Mouse (Mus musculus) CH12.LX (cell line): ENCODE results near the gene Zfp697. TPM values are rescaled to one million over a fixed set of nuclear protein-coding genes. Genes with fewer than 3 reads are reported as not detected.

Experiments
- DNase-seq: peaks from one replicate; pipeline ENCODE4 v3.0.0-alpha.2; 2013; ENCODE audit errors: extremely low read depth
- H3K27ac ChIP-seq: 2 replicates; pipeline ENCODE4 v1.5.1; 2012; ENCODE audit warnings: low read depth, mild to moderate bottlenecking, control low read depth, moderate library complexity; ENCODE audit not compliant: insufficient read depth
- H3K27me3 ChIP-seq: replicated peaks from 2 replicates; pipeline ENCODE3; 2012; ENCODE audit warnings: inconsistent platforms
- H3K36me3 ChIP-seq, 2 experiments: replicated peaks in 1 of 2; 2 replicates each; pipeline versions ENCODE3 to v1.6.1; 2012; ENCODE audit warnings: inconsistent platforms in 1 of 2, low read length in 1 of 2, mild to moderate bottlenecking in 1 of 2, mixed read lengths in 1 of 2, moderate library complexity in 1 of 2; ENCODE audit not compliant: control insufficient read depth in 1 of 2, insufficient read depth in 1 of 2
- H3K4me1 ChIP-seq, 2 experiments: 2 replicates each; pipeline ENCODE4 v1.6.1; 2012; ENCODE audit warnings: inconsistent platforms in 1 of 2, moderate library complexity in 1 of 2; ENCODE audit not compliant: insufficient read depth in 2 of 2, control insufficient read depth in 1 of 2
- H3K4me2 ChIP-seq: 2 replicates; pipeline ENCODE4 v1.6.1; 2012; ENCODE audit warnings: low read depth, mild to moderate bottlenecking, control low read depth; ENCODE audit not compliant: poor library complexity, insufficient read depth, severe bottlenecking
- H3K4me3 ChIP-seq, 3 experiments: fragments of 150-350 bp in 1 of 3; sonication (generic) in 1 of 3; replicated peaks in 1 of 3; 2 replicates each; pipeline versions ENCODE3 to v1.5.1; 2011 to 2012; ENCODE audit warnings: low read depth in 2 of 3, low read length in 2 of 3, mild to moderate bottlenecking in 2 of 3, moderate library complexity in 2 of 3, control low read depth in 1 of 3, improper control_type of control experiment in 1 of 3, inconsistent platforms in 1 of 3, mixed read lengths in 1 of 3; ENCODE audit not compliant: poor library complexity in 1 of 3
- H3K79me2 ChIP-seq: replicated peaks from 2 replicates; pipeline ENCODE4 v1.6.1; 2012; ENCODE audit warnings: mild to moderate bottlenecking, moderate library complexity; ENCODE audit not compliant: control insufficient read depth, poor library complexity, insufficient read depth, severe bottlenecking; ENCODE audit errors: extremely low read depth
- H3K9ac ChIP-seq: 2 replicates; pipeline ENCODE4 v1.6.1; 2012; ENCODE audit warnings: low read depth, mild to moderate bottlenecking, control low read depth, moderate library complexity; ENCODE audit not compliant: insufficient read depth
- H3K9me3 ChIP-seq: replicated peaks from 2 replicates; pipeline ENCODE3; 2012; ENCODE audit warnings: low read length, inconsistent platforms, mixed read lengths
- CHD1 ChIP-seq: IDR thresholded peaks from 2 replicates; pipeline ENCODE4 v1.6.1; 2012; ENCODE audit warnings: low read depth, low read length, improper control_type of control experiment, inconsistent platforms
- E2F4 ChIP-seq: IDR thresholded peaks from 2 replicates; pipeline ENCODE4 v1.6.1; 2011; ENCODE audit warnings: low read depth, low read length, improper control_type of control experiment; ENCODE audit not compliant: insufficient replicate concordance
- ETS1 ChIP-seq: conservative IDR thresholded peaks from 2 replicates; pipeline ENCODE4 v1.6.1; 2012; ENCODE audit warnings: low read depth, mild to moderate bottlenecking, inconsistent platforms, low read length, improper control_type of control experiment, moderate library complexity
- IRF4 ChIP-seq: IDR thresholded peaks from 2 replicates; pipeline ENCODE4 v1.6.1; 2014; ENCODE audit warnings: low read depth, mild to moderate bottlenecking, inconsistent platforms, low read length, improper control_type of control experiment
- JUN ChIP-seq: IDR thresholded peaks from 2 replicates; pipeline ENCODE4 v1.6.1; 2011; ENCODE audit warnings: low read depth, mild to moderate bottlenecking, low read length, improper control_type of control experiment, moderate library complexity; ENCODE audit not compliant: insufficient read depth
- KAT2A ChIP-seq: IDR thresholded peaks from 2 replicates; pipeline ENCODE4 v1.6.1; 2012; ENCODE audit warnings: low read length, improper control_type of control experiment, inconsistent platforms; ENCODE audit not compliant: insufficient replicate concordance
- MAFK ChIP-seq: IDR thresholded peaks from 2 replicates; pipeline ENCODE4 v1.6.1; 2011; ENCODE audit warnings: low read length, improper control_type of control experiment; ENCODE audit not compliant: insufficient replicate concordance
- MAX ChIP-seq: IDR thresholded peaks from 2 replicates; pipeline ENCODE4 v1.6.1; 2011; ENCODE audit warnings: low read length, improper control_type of control experiment
- MYC ChIP-seq: IDR thresholded peaks from 2 replicates; pipeline ENCODE4 v1.6.1; 2011; ENCODE audit warnings: low read depth, mild to moderate bottlenecking, improper control_type of control experiment, low read length
- NELFE ChIP-seq: IDR thresholded peaks from 2 replicates; pipeline ENCODE4 v1.6.1; 2011; ENCODE audit warnings: low read depth, low read length, improper control_type of control experiment
- RAD21 ChIP-seq: IDR thresholded peaks from 2 replicates; pipeline ENCODE4 v1.6.1; 2011; ENCODE audit warnings: low read depth, mild to moderate bottlenecking, low read length, improper control_type of control experiment, moderate library complexity
- USF2 ChIP-seq: conservative IDR thresholded peaks from 2 replicates; pipeline ENCODE4 v1.6.1; 2011; ENCODE audit warnings: low read depth, low read length, improper control_type of control experiment
- ZMIZ1 ChIP-seq: IDR thresholded peaks from 2 replicates; pipeline ENCODE4 v1.6.1; 2012; ENCODE audit warnings: low read depth, mild to moderate bottlenecking, inconsistent platforms, low read length, improper control_type of control experiment
- ZNF384 ChIP-seq: IDR thresholded peaks from 2 replicates; pipeline ENCODE4 v1.6.1; 2012; ENCODE audit warnings: low read depth, low read length, improper control_type of control experiment, inconsistent platforms
- dilution Hi-C: fragments of 300-500 bp; cut with MboI; formaldehyde crosslinking; loops from 2 replicates; pipeline ENCODE4 v1.14.3; 2020; ENCODE audit warnings: low sequenced_read_pairs; ENCODE audit not compliant: extremely low pct_unique_long_range_greater_than_20kb, extremely low pct_ligation_motif_present
- in situ Hi-C: fragments of 300-500 bp; cut with MboI; formaldehyde crosslinking; loops from 3 replicates; pipeline ENCODE4 v1.14.3; 2019; ENCODE audit warnings: low sequenced_read_pairs, low pct_ligation_motif_present, low pct_unique_long_range_greater_than_20kb, mixed read lengths
- polyA plus RNA-seq: library from polyadenylated mRNA; unstranded; fragments of >175 nt; gene quantifications from 2 replicates; pipeline ENCODE4 v1.2.1, GENCODE M21; 2012; ENCODE audit warnings: low read depth; ENCODE audit not compliant: insufficient read length
- total RNA-seq, 2 experiments: library from RNA; depleted of rRNA; stranded (reverse); fragments of 300-350 nt in 1 of 2; fragments of >200 nt in 1 of 2; gene quantifications; 2 replicates each; pipeline ENCODE4 v1.2.3; 2012 to 2014

Zfp697 gene
- 0.04 TPM in 1 of 2 replicates, not detected in the other for total RNA-seq (2012; rRNA removed)
- total RNA-seq (2014; rRNA removed): not detected in 2 replicates
- polyA plus RNA-seq: not detected in 2 replicates

GRCm38 (mm10) chr3:98382246-98382939 lies at the start of gene Zfp697:
Zfp697 (plus strand) TSS chr3:98382461.
- no peak within 1 kb of the TSS for H3K27ac ChIP-seq
- TF ChIP-seq ETS1: no peak
- no peak for TF ChIP-seq ZNF384
- no peak for TF ChIP-seq CHD1
- TF ChIP-seq NELFE: no peak
- TF ChIP-seq USF2: no peak
- no peak for TF ChIP-seq MAX
- no peak for TF ChIP-seq RAD21
- no peak for TF ChIP-seq JUN
- no peak for TF ChIP-seq E2F4
- TF ChIP-seq KAT2A: no peak
- no peak for TF ChIP-seq IRF4
- no peak for TF ChIP-seq MYC
- peaks cover 14% of the 10 kb centered on the region for H3K27me3 ChIP-seq
- no peak within 1 kb of the TSS for H3K4me3 ChIP-seq
- H3K36me3 ChIP-seq: no peaks in the 10 kb centered on the region
- no peaks in the 10 kb centered on the region for H3K79me2 ChIP-seq
- no peak within 1 kb of the TSS for H3K4me2 ChIP-seq
- dilution Hi-C loops: no loop called here
- peaks cover 8 to 18% of the 10 kb centered on the region in 2 experiments for H3K4me1 ChIP-seq
- DNase-seq: no peak
- no peak within 1 kb of the TSS for H3K9ac ChIP-seq
- H3K9me3 ChIP-seq: no peaks in the 10 kb centered on the region
- in situ Hi-C loops: no loop called here

GRCm38 (mm10) chr3:98334010-98334409 lies 48.3 kb upstream of the Zfp697 start:
- no peak for TF ChIP-seq ZMIZ1
- TF ChIP-seq MAFK: no peak
- no peak overlapping the region for H3K4me2 ChIP-seq
- peaks cover 55 to 67% of the 10 kb centered on the region in 2 experiments for H3K36me3 ChIP-seq
- in situ Hi-C loops: loop anchor here (25.0 kb wide), 1 partner anchor 572 kb away; no protein-coding TSS in a partner anchor
- no peaks in the 10 kb centered on the region for H3K9me3 ChIP-seq
- H3K27me3 ChIP-seq: no peaks in the 10 kb centered on the region
- H3K79me2 ChIP-seq: peaks cover 55% of the 10 kb centered on the region
- peaks cover 7 to 17% of the 10 kb centered on the region in 2 experiments for H3K4me1 ChIP-seq
- H3K9ac ChIP-seq: no peak overlapping the region
- dilution Hi-C loops: no loop called here
- no peak overlapping the region for H3K27ac ChIP-seq
- H3K4me3 ChIP-seq: no peak overlapping the region
- no peak for DNase-seq
